In genomic region chr1:105993601-105994209, GRCm38 (mm10) we compare ENCODE assay signal across 8 mouse cellular contexts. TPM values are rescaled to one million over a fixed set of nuclear protein-coding genes. Genes with fewer than 3 reads are reported as not detected.
A peak's percentile ranks its signal among the peaks of the same experiment; 100 is the strongest.
DNase-seq lines count a peak whose midpoint lies in the region; ATAC-seq and TF ChIP-seq lines count a peak whose summit lies in the region.

No protein-coding gene starts in this region.

- peak overlapping the region; percentile 69 for H3K9ac ChIP-seq in forebrain, embryonic 15.5 days (replicated peaks)
- peak overlapping the region; percentile 64 for H3K9ac ChIP-seq in neural tube, embryonic 15.5 days (replicated peaks)

- H3K9me3 ChIP-seq in forebrain, embryonic 15.5 days, result no peaks in the 10 kb centered on the region
- H3K9me3 ChIP-seq in neural tube, embryonic 15.5 days (replicated peaks), result no peaks in the 10 kb centered on the region

- peak overlapping the region; percentile 82 for H3K4me3 ChIP-seq in forebrain, embryonic 15.5 days
- peak overlapping the region; percentile 86 for H3K4me3 ChIP-seq in layer of hippocampus, adult 2 months
- peak overlapping the region; percentile 90 for H3K4me3 ChIP-seq in lung, adult 2 months (replicated peaks; ENCODE audit: extremely low read depth, low read depth, low read length)
- H3K4me3 ChIP-seq in neural tube, embryonic 15.5 days (replicated peaks), result peak overlapping the region; percentile 71

- no peaks in the 10 kb centered on the region for H3K27me3 ChIP-seq in forebrain, embryonic 15.5 days
- H3K27me3 ChIP-seq in neural tube, embryonic 15.5 days (replicated peaks), result no peaks in the 10 kb centered on the region

- TF ChIP-seq POLR2A in lung, adult 2 months (IDR thresholded peaks at IDR 0.05; ENCODE audit: borderline replicate concordance, extremely low read depth, low read depth, low read length), result peak; percentile 43; the same call in 1 of the 2 replicates

- H3K4me2 ChIP-seq in forebrain, embryonic 15.5 days (replicated peaks), result peak overlapping the region; percentile 98
- H3K4me2 ChIP-seq in neural tube, embryonic 15.5 days, result peak overlapping the region; percentile 81

- H3K27ac ChIP-seq in forebrain, embryonic 15.5 days (replicated peaks), result 0 out of 2 replicates have a peak overlapping the region, but pooled peaks have one; percentile 44
- peak overlapping the region; percentile 91 for H3K27ac ChIP-seq in layer of hippocampus, adult 2 months
- H3K27ac ChIP-seq in neural tube, embryonic 15.5 days (replicated peaks), result peak overlapping the region; percentile 69

- peaks cover 34% of the 10 kb centered on the region for H3K4me1 ChIP-seq in forebrain, embryonic 15.5 days
- peaks cover 13% of the 10 kb centered on the region for H3K4me1 ChIP-seq in lung, adult 2 months (ENCODE audit: control insufficient read depth, insufficient read depth, low read length)
- H3K4me1 ChIP-seq in neural tube, embryonic 15.5 days, result peaks cover 35% of the 10 kb centered on the region

- peak; percentile 86 for DNase-seq in ES-CJ7 (ENCODE audit: low read depth, low spot score)
- peak; percentile 82 for DNase-seq in cerebellum, adult 11 months
- peak; percentile 77 for DNase-seq in heart, postnatal 25 days (ENCODE audit: low spot score)
- peak; percentile 82 to 84 for DNase-seq in layer of hippocampus, adult 2 months (ENCODE audit: low spot score in 2 of 2)
- DNase-seq in lung, adult 2 months, result peak; percentile 84
- DNase-seq in testis, postnatal 10 days (ENCODE audit: low spot score), result peak; percentile 93

- ATAC-seq in forebrain, embryonic 15.5 days (replicated peaks), result peak; percentile 53
- ATAC-seq in neural tube, embryonic 15.5 days (ENCODE audit: low FRiP score), result peak; percentile 70

- intact Hi-C loops in heart, postnatal 25 days (cut with DNase I), result loop anchor here (5.0 to 10.0 kb wide), 3 partner anchors 101 to 329 kb away; partner anchors contain the start of genes Phlpp1, Pign and Relch

- under 1% methylated on average over 34 of the region's 37 CpGs for WGBS in forebrain, embryonic 15.5 days
- under 1% methylated on average over 37 of the region's 37 CpGs for WGBS in lung, adult 2 months
- under 1% methylated on average over 35 of the region's 37 CpGs for WGBS in neural tube, embryonic 15.5 days

- H3K36me3 ChIP-seq in forebrain, embryonic 15.5 days, result no peaks in the 10 kb centered on the region
- H3K36me3 ChIP-seq in neural tube, embryonic 15.5 days, result no peaks in the 10 kb centered on the region

- no peak for TF ChIP-seq CTCF in layer of hippocampus, adult 2 months (conservative IDR thresholded peaks at IDR 0.05)
- no peak for TF ChIP-seq CTCF in lung, adult 2 months (IDR thresholded peaks at IDR 0.05; ENCODE audit: insufficient read depth, low read length)

RNA-seq across cellular contexts. Expression of gene Zcchc2, which starts 3.5 kb away (rescaled TPM):
- 1.6 and 1.8 TPM in 2 replicates for polyA plus RNA-seq in forebrain, embryonic 15.5 days (2015; fragmentation: Nextera tagmentation; extraction: Ambion mirVana)
- total RNA-seq in heart, postnatal 25 days (2021), result 1 to 10 TPM; 8.2 to 8.5 TPM
- total RNA-seq in layer of hippocampus, adult 2 months (2021), result 10 to 100 TPM; 17.7 to 20.0 TPM
- 13.6 TPM in 2 replicates for polyA plus RNA-seq in lung, adult 2 months (2012; rRNA removed)
- polyA plus RNA-seq in neural tube, embryonic 15.5 days (2015; fragmentation: Nextera tagmentation; extraction: Ambion mirVana), result 2.4 and 3.1 TPM in 2 replicates

Comparison
In these comparisons a context has a peak if more than half of its experiments do, and no peak if none do; other contexts are left out.
1. Peak in every context shown above with its lines: DNase-seq, ATAC-seq, H3K4me3 ChIP-seq and H3K27ac ChIP-seq.